ENCODE assay signal across 8 mouse cellular contexts in genomic region chrX:139217776-139218175, GRCm38 (mm10). TPM values are rescaled to one million over a fixed set of nuclear protein-coding genes. Genes with fewer than 3 reads are reported as not detected.
A peak's percentile ranks its signal among the peaks of the same experiment; 100 is the strongest.
DNase-seq lines count a peak whose midpoint lies in the region; ATAC-seq lines count a peak whose summit lies in the region.

No protein-coding gene starts in this region.

- H3K4me2 ChIP-seq in neural tube, embryonic 11.5 days (ENCODE audit: low read depth) = peak overlapping the region; percentile 33; the same call in 1 of the 2 replicates
- H3K4me2 ChIP-seq in hindbrain, embryonic 15.5 days = peak overlapping the region; percentile 56
- peak overlapping the region; percentile 39 for H3K4me2 ChIP-seq in limb, embryonic 15.5 days

- no peaks in the 10 kb centered on the region for H3K9me3 ChIP-seq in neural tube, embryonic 11.5 days (ENCODE audit: control insufficient read depth, low read length)
- no peaks in the 10 kb centered on the region for H3K9me3 ChIP-seq in hindbrain, embryonic 15.5 days
- H3K9me3 ChIP-seq in limb, embryonic 15.5 days = no peaks in the 10 kb centered on the region

- peak overlapping the region; percentile 29; the same call in 1 of the 2 replicates for H3K4me3 ChIP-seq in neural tube, embryonic 11.5 days (ENCODE audit: low read depth, low read length)
- peak overlapping the region; percentile 40 for H3K4me3 ChIP-seq in hindbrain, embryonic 15.5 days
- peak overlapping the region; percentile 38 for H3K4me3 ChIP-seq in limb, embryonic 15.5 days

- DNase-seq in neural tube, embryonic 11.5 days (ENCODE audit: low spot score) = no peak
- DNase-seq in neural tube, embryonic 10.5 days (ENCODE audit: extremely low spot score, low spot score) = no peak
- DNase-seq in right cerebral cortex, postnatal 14 days = no peak
- DNase-seq in thymus, postnatal 36 days = no peak
- no peak for DNase-seq in adrenal gland, postnatal 25 days
- no peak for DNase-seq in right cerebral cortex, adult 2 months (ENCODE audit: low spot score in 2 of 2)

- no peak overlapping the region for H3K27ac ChIP-seq in neural tube, embryonic 11.5 days (ENCODE audit: low read depth, low read length)
- no peak overlapping the region for H3K27ac ChIP-seq in hindbrain, embryonic 15.5 days (replicated peaks)
- peak overlapping the region; percentile 44; the same call in 1 of the 2 replicates for H3K27ac ChIP-seq in limb, embryonic 15.5 days

- no peaks in the 10 kb centered on the region for H3K36me3 ChIP-seq in neural tube, embryonic 11.5 days (ENCODE audit: control insufficient read depth, insufficient read depth, low read length)
- H3K36me3 ChIP-seq in hindbrain, embryonic 15.5 days = no peaks in the 10 kb centered on the region
- no peaks in the 10 kb centered on the region for H3K36me3 ChIP-seq in limb, embryonic 15.5 days

- H3K27me3 ChIP-seq in neural tube, embryonic 11.5 days (ENCODE audit: control insufficient read depth, insufficient read depth, low read length) = no peaks in the 10 kb centered on the region
- H3K27me3 ChIP-seq in hindbrain, embryonic 15.5 days = 0 out of 2 replicates have a peak, but pooled peaks cover 2% of the 10 kb centered on the region
- no peaks in the 10 kb centered on the region for H3K27me3 ChIP-seq in limb, embryonic 15.5 days

- 60% methylated on average over 10 of the region's 10 CpGs for WGBS in neural tube, embryonic 11.5 days
- WGBS in hindbrain, embryonic 15.5 days = 43% methylated on average over 10 of the region's 10 CpGs
- WGBS in limb, embryonic 15.5 days = 61% methylated on average over 10 of the region's 10 CpGs

- H3K9ac ChIP-seq in neural tube, embryonic 11.5 days (ENCODE audit: low read length) = no peak overlapping the region
- H3K9ac ChIP-seq in hindbrain, embryonic 15.5 days = no peak overlapping the region
- H3K9ac ChIP-seq in limb, embryonic 15.5 days = no peak overlapping the region

- H3K4me1 ChIP-seq in neural tube, embryonic 11.5 days (ENCODE audit: control insufficient read depth, insufficient read depth, low read length) = no peaks in the 10 kb centered on the region
- 0 out of 2 replicates have a peak, but pooled peaks cover 3% of the 10 kb centered on the region for H3K4me1 ChIP-seq in hindbrain, embryonic 15.5 days (replicated peaks)
- no peaks in the 10 kb centered on the region for H3K4me1 ChIP-seq in limb, embryonic 15.5 days

- ATAC-seq in neural tube, embryonic 11.5 days (ENCODE audit: insufficient read depth, low FRiP score, low TSS enrichment) = no peak
- ATAC-seq in hindbrain, embryonic 15.5 days (ENCODE audit: low FRiP score, low read depth) = no peak
- no peak for ATAC-seq in limb, embryonic 15.5 days (ENCODE audit: insufficient number of reproducible peaks, low FRiP score, low TSS enrichment, low read depth)

RNA-seq across cellular contexts. Expression of gene Mum1l1, which starts 7.9 kb away (rescaled TPM):
- 17.7 and 23.0 TPM in 2 replicates for polyA plus RNA-seq in neural tube, embryonic 11.5 days (2014; fragmentation: Nextera tagmentation; extraction: Ambion mirVana)
- 10.8 and 11.3 TPM in 2 replicates for polyA plus RNA-seq in hindbrain, embryonic 15.5 days (2015; fragmentation: Nextera tagmentation; extraction: Ambion mirVana)
- 34.8 and 36.5 TPM in 2 replicates for polyA plus RNA-seq in limb, embryonic 15.5 days (2015; fragmentation: Nextera tagmentation; extraction: Ambion mirVana)
- 3.1 and 4.5 TPM in 2 replicates for total RNA-seq in adrenal gland, postnatal 25 days (2021)

RNA-seq across cellular contexts. Expression of gene 4933428M09Rik, which starts 38.7 kb away (rescaled TPM):
- polyA plus RNA-seq in neural tube, embryonic 11.5 days (2014; fragmentation: Nextera tagmentation; extraction: Ambion mirVana) = not detected in 2 replicates
- not detected in 2 replicates for polyA plus RNA-seq in hindbrain, embryonic 15.5 days (2015; fragmentation: Nextera tagmentation; extraction: Ambion mirVana)
- polyA plus RNA-seq in limb, embryonic 15.5 days (2015; fragmentation: Nextera tagmentation; extraction: Ambion mirVana) = not detected in 2 replicates
- total RNA-seq in adrenal gland, postnatal 25 days (2021) = not detected in 2 replicates
